Mouse (Mus musculus) CH12F3 (cell line): ENCODE measurements around the gene Serpina9.
"Not testable (repeated sequence)": the region's sequence is repeated elsewhere in the genome, so short reads cannot be mapped to it uniquely, and the experiment has no call there.

Source experiments
- in situ Hi-C: fragments of 300-500 bp; cut with MboI; formaldehyde crosslinking; loops from 2 replicates; pipeline ENCODE4 v1.14.3; 2020; ENCODE audit warnings: low sequenced_read_pairs

Serpina9 gene

GRCm38 (mm10) chr12:103992945-103993344, 20.6 kb downstream of the Serpina9 start:
- in situ Hi-C loops, result no loop called here

- in situ Hi-C loops, result loop anchor here (10.0 kb wide), 1 partner anchor 425 kb away; no protein-coding TSS in a partner anchor
Observed at GRCm38 (mm10) chr12:103989857-103990256, 23.7 kb downstream of the Serpina9 start, which contains the start of gene Serpina11. TSS of gene Serpina11 (minus strand) at chr12:103989957.

- in situ Hi-C loops, result loop anchor here (10.0 kb wide), 1 partner anchor 425 kb away; no protein-coding TSS in a partner anchor
Observed at GRCm38 (mm10) chr12:103989514-103989767, 24.1 kb downstream of the Serpina9 start.

- in situ Hi-C loops, result loop anchor here (10.0 kb wide), 1 partner anchor 426 kb away; no protein-coding TSS in a partner anchor
Observed at GRCm38 (mm10) chr12:103988754-103989513, 24.6 kb downstream of the Serpina9 start.

- in situ Hi-C loops, result loop anchor here (10.0 kb wide), 1 partner anchor 429 kb away; no protein-coding TSS in a partner anchor
Observed at GRCm38 (mm10) chr12:103985868-103986267, 27.7 kb downstream of the Serpina9 start.

GRCm38 (mm10) chr12:103984935-103985334, 28.6 kb downstream of the Serpina9 start:
- in situ Hi-C loops, result loop anchor here (10.0 kb wide), 1 partner anchor 430 kb away; no protein-coding TSS in a partner anchor

GRCm38 (mm10) chr12:103981646-103982360, 31.8 kb downstream of the Serpina9 start:
- in situ Hi-C loops, result loop anchor here (10.0 kb wide), 1 partner anchor 433 kb away; no protein-coding TSS in a partner anchor

GRCm38 (mm10) chr12:103978294-103978693, 35.3 kb downstream of the Serpina9 start:
- in situ Hi-C loops, result no loop called here

- in situ Hi-C loops, result no loop called here
Observed at GRCm38 (mm10) chr12:103977846-103978245, 35.7 kb downstream of the Serpina9 start.

GRCm38 (mm10) chr12:103977060-103977459, 36.5 kb downstream of the Serpina9 start:
- in situ Hi-C loops, result no loop called here

GRCm38 (mm10) chr12:103971080-103971479, 42.5 kb downstream of the Serpina9 start:
- in situ Hi-C loops, result no loop called here

GRCm38 (mm10) chr12:103969577-103970116, 43.9 kb downstream of the Serpina9 start:
- in situ Hi-C loops, result no loop called here

GRCm38 (mm10) chr12:103966761-103967160, 46.8 kb downstream of the Serpina9 start:
- in situ Hi-C loops, result no loop called here

- in situ Hi-C loops, result no loop called here
Observed at GRCm38 (mm10) chr12:103963288-103963687, 50.3 kb downstream of the Serpina9 start.

- in situ Hi-C loops, result no loop called here
Observed at GRCm38 (mm10) chr12:103962860-103963259, 50.7 kb downstream of the Serpina9 start.

GRCm38 (mm10) chr12:103962337-103962736, 51.2 kb downstream of the Serpina9 start:
- in situ Hi-C loops, result no loop called here

GRCm38 (mm10) chr12:103961716-103962115, 51.8 kb downstream of the Serpina9 start:
- in situ Hi-C loops, result no loop called here

GRCm38 (mm10) chr12:103958798-103959197, 54.8 kb downstream of the Serpina9 start, which contains the start of gene Serpina1e:
TSS of gene Serpina1e (minus strand) at chr12:103958975.
- in situ Hi-C loops, result no loop called here

- in situ Hi-C loops, result not testable (repeated sequence)
Observed at GRCm38 (mm10) chr12:103956555-103956954, 57.0 kb downstream of the Serpina9 start.

GRCm38 (mm10) chr12:103952972-103953371, 60.6 kb downstream of the Serpina9 start:
- in situ Hi-C loops, result not testable (repeated sequence)

GRCm38 (mm10) chr12:103946243-103946642, 67.3 kb downstream of the Serpina9 start:
- in situ Hi-C loops, result no loop called here
